Mouse (Mus musculus): ENCODE measurements around the gene Polr1c.

GRCm38 (mm10) chr17:46273803-46274236 lies 26.0 kb upstream of the Polr1c start:
- TF ChIP-seq CTCF (conservative IDR thresholded peaks at IDR 0.05; ENCODE audit: insufficient read depth, insufficient read length, low read depth, low read length) (no peak), POLR2A (IDR thresholded peaks at IDR 0.05; ENCODE audit: low read depth, low read length) (no peak)
